Mouse (Mus musculus): Measurements from ENCODE around the gene Tssk6. TPM values are rescaled to one million over a fixed set of nuclear protein-coding genes. Genes with fewer than 3 reads are reported as not detected.
A peak's percentile ranks its signal among the peaks of the same experiment; 100 is the strongest.

Tssk6 gene
- polyA plus RNA-seq, 1 experiment from 2014 or later, result 2.3 TPM

GRCm38 (mm10) chr8:69921141-69921540 is 19.2 kb downstream of the Tssk6 start:
- 84% methylated on average over 2 of the region's 2 CpGs for WGBS
- H3K9me3 ChIP-seq (replicated peaks; ENCODE audit: control insufficient read depth, low read length), result no peaks in the 10 kb centered on the region

GRCm38 (mm10) chr8:69923986-69924385 is 22.0 kb downstream of the Tssk6 start:
- no peak for ATAC-seq (ENCODE audit: insufficient read depth, low FRiP score)
- Histone ChIP-seq H3K27ac (ENCODE audit: low read length) (no peak overlapping the region), H3K4me2 (ENCODE audit: low read depth, low read length) (no peak overlapping the region), H3K4me1 (ENCODE audit: control insufficient read depth, insufficient read depth, low read length) (peaks cover 7% of the 10 kb centered on the region), H3K4me3 (replicated peaks; ENCODE audit: low read length) (no peak overlapping the region), H3K9ac (ENCODE audit: low read length) (no peak overlapping the region), H3K9me3 (replicated peaks; ENCODE audit: control insufficient read depth, low read length) (no peaks in the 10 kb centered on the region), H3K27me3 (ENCODE audit: control insufficient read depth, insufficient read depth, low read length) (no peaks in the 10 kb centered on the region), H3K36me3 (ENCODE audit: control insufficient read depth, insufficient read depth, low read length) (no peaks in the 10 kb centered on the region)
- 52% methylated on average over 1 of the region's 1 CpGs for WGBS

More at GRCm38 (mm10) chr8:69921141-69921540, 19.2 kb downstream of the Tssk6 start:
- H3K27me3 ChIP-seq (ENCODE audit: control insufficient read depth, insufficient read depth, low read length), result no peaks in the 10 kb centered on the region
- no peak for ATAC-seq (ENCODE audit: insufficient read depth, low FRiP score)
- peaks cover 7% of the 10 kb centered on the region for H3K4me1 ChIP-seq (ENCODE audit: control insufficient read depth, insufficient read depth, low read length)
- no peak overlapping the region for H3K4me2 ChIP-seq (ENCODE audit: low read depth, low read length)
- 0 out of 2 replicates have a peak, but pooled peaks cover 2% of the 10 kb centered on the region for H3K36me3 ChIP-seq (ENCODE audit: control insufficient read depth, insufficient read depth, low read length)
- no peak overlapping the region for H3K4me3 ChIP-seq (replicated peaks; ENCODE audit: low read length)
- H3K27ac ChIP-seq (ENCODE audit: low read length), result peak overlapping the region; percentile 36; the same call in 1 of the 2 replicates
- peak overlapping the region; percentile 46; the same call in 1 of the 2 replicates for H3K9ac ChIP-seq (ENCODE audit: low read length)

DNA sequence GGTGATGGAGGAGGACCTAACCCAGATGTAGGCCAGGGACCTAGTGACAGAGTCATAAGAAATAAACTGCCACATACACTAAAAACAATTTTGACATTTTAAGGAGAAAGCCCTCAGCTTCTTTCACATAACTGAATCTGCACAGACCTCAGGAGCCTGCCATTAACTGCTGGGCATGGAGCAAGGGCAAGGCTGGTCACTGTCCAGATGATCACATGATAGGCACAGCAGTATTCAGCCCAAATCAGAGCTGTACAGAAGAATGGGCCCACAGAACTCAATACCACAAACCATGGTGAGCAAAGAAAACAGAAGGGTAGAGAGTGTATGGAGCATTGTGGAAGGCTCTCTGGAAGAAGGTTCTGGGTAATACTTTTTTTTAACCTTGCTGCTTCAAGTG is 24.9 kb downstream of the Tssk6 start:
- H3K4me2 ChIP-seq (ENCODE audit: low read depth, low read length), result no peak overlapping the region
- H3K36me3 ChIP-seq (ENCODE audit: control insufficient read depth, insufficient read depth, low read length), result no peaks in the 10 kb centered on the region
- H3K27ac ChIP-seq (ENCODE audit: low read length), result no peak overlapping the region
- no peak for ATAC-seq (ENCODE audit: insufficient read depth, low FRiP score)
- H3K4me1 ChIP-seq (ENCODE audit: control insufficient read depth, insufficient read depth, low read length), result no peaks in the 10 kb centered on the region
- H3K9me3 ChIP-seq (replicated peaks; ENCODE audit: control insufficient read depth, low read length), result no peaks in the 10 kb centered on the region
- H3K9ac ChIP-seq (ENCODE audit: low read length), result no peak overlapping the region
- H3K4me3 ChIP-seq (replicated peaks; ENCODE audit: low read length), result no peak overlapping the region
- H3K27me3 ChIP-seq (ENCODE audit: control insufficient read depth, insufficient read depth, low read length), result no peaks in the 10 kb centered on the region

- Histone ChIP-seq H3K4me2 (ENCODE audit: low read depth, low read length) (no peak overlapping the region), H3K9ac (ENCODE audit: low read length) (no peak overlapping the region), H3K36me3 (ENCODE audit: control insufficient read depth, insufficient read depth, low read length) (no peaks in the 10 kb centered on the region), H3K4me1 (ENCODE audit: control insufficient read depth, insufficient read depth, low read length) (peaks cover 24% of the 10 kb centered on the region), H3K27me3 (ENCODE audit: control insufficient read depth, insufficient read depth, low read length) (no peaks in the 10 kb centered on the region), H3K4me3 (replicated peaks; ENCODE audit: low read length) (no peak overlapping the region), H3K9me3 (replicated peaks; ENCODE audit: control insufficient read depth, low read length) (no peaks in the 10 kb centered on the region), H3K27ac (ENCODE audit: low read length) (no peak overlapping the region; the same call in 1 of the 2 replicates)
- WGBS, result 65% methylated on average over 2 of the region's 2 CpGs
- ATAC-seq (ENCODE audit: insufficient read depth, low FRiP score), result no peak
Measured at GRCm38 (mm10) chr8:69933811-69934210, 31.8 kb downstream of the Tssk6 start.

- no peak overlapping the region for H3K9ac ChIP-seq (ENCODE audit: low read length)
- H3K27me3 ChIP-seq (ENCODE audit: control insufficient read depth, insufficient read depth, low read length), result no peaks in the 10 kb centered on the region
- no peak overlapping the region for H3K27ac ChIP-seq (ENCODE audit: low read length)
- H3K9me3 ChIP-seq (replicated peaks; ENCODE audit: control insufficient read depth, low read length), result no peaks in the 10 kb centered on the region
- no peak overlapping the region for H3K4me3 ChIP-seq (replicated peaks; ENCODE audit: low read length)
- 82% methylated on average over 5 of the region's 5 CpGs for WGBS
- ATAC-seq (ENCODE audit: insufficient read depth, low FRiP score), result no peak
- no peaks in the 10 kb centered on the region for H3K36me3 ChIP-seq (ENCODE audit: control insufficient read depth, insufficient read depth, low read length)
- H3K4me1 ChIP-seq (ENCODE audit: control insufficient read depth, insufficient read depth, low read length), result peaks cover 24% of the 10 kb centered on the region
- H3K4me2 ChIP-seq (ENCODE audit: low read depth, low read length), result no peak overlapping the region
Measured at GRCm38 (mm10) chr8:69934582-69934981, 32.6 kb downstream of the Tssk6 start.

DNA sequence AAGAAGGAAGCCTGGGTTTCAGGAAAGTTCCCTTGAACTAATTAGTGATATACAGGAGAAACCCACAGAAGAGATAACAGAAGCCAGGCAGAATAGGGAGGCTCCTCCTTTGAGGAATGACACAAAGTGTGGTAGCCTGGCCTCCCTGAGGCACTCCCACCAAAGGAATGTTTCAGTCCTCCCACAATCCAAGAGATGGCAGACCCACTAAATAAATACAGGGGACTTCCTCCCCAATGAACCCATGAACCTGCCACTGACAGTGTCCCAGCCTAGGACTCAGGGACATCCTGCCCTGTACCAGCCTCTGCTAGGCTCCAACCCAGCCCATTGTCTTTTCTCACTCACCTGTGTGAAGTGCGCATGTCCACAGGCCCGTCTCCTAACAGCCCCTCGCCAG is 33.4 kb downstream of the Tssk6 start:
- H3K36me3 ChIP-seq (ENCODE audit: control insufficient read depth, insufficient read depth, low read length), result no peaks in the 10 kb centered on the region

DNA sequence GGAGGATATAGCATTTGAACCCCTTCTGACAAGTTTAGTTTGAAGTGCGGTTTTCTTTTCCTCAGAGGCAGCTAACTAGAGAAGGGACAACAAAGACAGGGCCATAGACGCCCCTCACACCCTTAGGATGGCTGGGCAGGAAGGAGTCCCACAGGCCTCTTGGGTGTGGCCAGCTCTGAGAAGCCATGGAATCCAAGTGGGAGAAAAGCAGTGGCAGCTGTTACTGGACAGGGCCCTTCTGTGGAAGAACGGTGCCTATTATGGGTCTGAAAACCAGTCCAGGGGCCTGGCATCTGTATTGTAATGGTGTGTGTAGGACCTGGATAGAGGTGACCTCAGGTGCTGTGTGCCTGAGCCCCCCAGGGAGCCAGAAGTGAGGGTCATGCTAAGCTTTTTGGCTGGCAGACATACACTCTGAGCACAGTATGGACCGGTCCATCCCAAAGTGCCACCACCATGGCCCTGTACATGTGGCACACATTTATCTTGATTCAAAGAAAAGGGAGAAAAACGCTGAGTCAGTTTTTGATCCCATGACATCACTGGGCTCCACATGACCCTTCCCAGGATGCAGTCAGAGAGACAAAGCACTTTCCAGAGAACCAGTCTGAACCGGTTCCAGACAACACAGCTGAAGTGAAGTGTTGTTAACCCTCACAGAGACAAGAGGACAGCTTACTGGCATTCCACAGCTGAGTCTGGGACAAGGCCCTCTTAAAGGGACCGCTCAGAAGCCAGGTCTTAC is 34.2 kb downstream of the Tssk6 start:
- Histone ChIP-seq H3K4me3 (replicated peaks; ENCODE audit: low read length) (no peak overlapping the region), H3K36me3 (ENCODE audit: control insufficient read depth, insufficient read depth, low read length) (no peaks in the 10 kb centered on the region), H3K9ac (ENCODE audit: low read length) (no peak overlapping the region; the same call in 1 of the 2 replicates), H3K4me2 (ENCODE audit: low read depth, low read length) (no peak overlapping the region), H3K9me3 (replicated peaks; ENCODE audit: control insufficient read depth, low read length) (no peaks in the 10 kb centered on the region), H3K4me1 (ENCODE audit: control insufficient read depth, insufficient read depth, low read length) (peaks cover 33% of the 10 kb centered on the region), H3K27ac (ENCODE audit: low read length) (peak overlapping the region; percentile 84), H3K27me3 (ENCODE audit: control insufficient read depth, insufficient read depth, low read length) (no peaks in the 10 kb centered on the region)
- peak; percentile 81 for ATAC-seq (ENCODE audit: insufficient read depth, low FRiP score)
- WGBS, result 52% methylated on average over 7 of the region's 7 CpGs

More for the DNA sequence above, 33.4 kb downstream of the Tssk6 start:
- peak overlapping the region; percentile 84 for H3K27ac ChIP-seq (ENCODE audit: low read length)
- no peak overlapping the region for H3K9ac ChIP-seq (ENCODE audit: low read length)
- no peak overlapping the region for H3K4me3 ChIP-seq (replicated peaks; ENCODE audit: low read length)
- H3K4me1 ChIP-seq (ENCODE audit: control insufficient read depth, insufficient read depth, low read length), result peaks cover 33% of the 10 kb centered on the region
- 83% methylated on average over 3 of the region's 3 CpGs for WGBS
- H3K4me2 ChIP-seq (ENCODE audit: low read depth, low read length), result no peak overlapping the region
- ATAC-seq (ENCODE audit: insufficient read depth, low FRiP score), result 0 out of 2 replicates have a peak, but pooled peaks have one; percentile 34
- no peaks in the 10 kb centered on the region for H3K27me3 ChIP-seq (ENCODE audit: control insufficient read depth, insufficient read depth, low read length)
- H3K9me3 ChIP-seq (replicated peaks; ENCODE audit: control insufficient read depth, low read length), result no peaks in the 10 kb centered on the region

- Histone ChIP-seq H3K9me3 (replicated peaks; ENCODE audit: control insufficient read depth, low read length) (no peaks in the 10 kb centered on the region), H3K27ac (ENCODE audit: low read length) (no peak overlapping the region), H3K27me3 (ENCODE audit: control insufficient read depth, insufficient read depth, low read length) (no peaks in the 10 kb centered on the region), H3K4me3 (replicated peaks; ENCODE audit: low read length) (no peak overlapping the region), H3K36me3 (ENCODE audit: control insufficient read depth, insufficient read depth, low read length) (no peaks in the 10 kb centered on the region), H3K4me1 (ENCODE audit: control insufficient read depth, insufficient read depth, low read length) (peaks cover 33% of the 10 kb centered on the region), H3K9ac (ENCODE audit: low read length) (no peak overlapping the region), H3K4me2 (ENCODE audit: low read depth, low read length) (no peak overlapping the region)
- ATAC-seq (ENCODE audit: insufficient read depth, low FRiP score), result no peak
- WGBS, result 77% methylated on average over 3 of the region's 3 CpGs
Measured at GRCm38 (mm10) chr8:69937466-69937865, 35.5 kb downstream of the Tssk6 start.

GRCm38 (mm10) chr8:69938245-69938982 is 36.4 kb downstream of the Tssk6 start:
- no peak overlapping the region for H3K4me3 ChIP-seq (replicated peaks; ENCODE audit: low read length)
- no peak for ATAC-seq (ENCODE audit: insufficient read depth, low FRiP score)

More at GRCm38 (mm10) chr8:69938245-69938982, 36.4 kb downstream of the Tssk6 start:
- H3K4me2 ChIP-seq (ENCODE audit: low read depth, low read length), result no peak overlapping the region
- H3K4me1 ChIP-seq (ENCODE audit: control insufficient read depth, insufficient read depth, low read length), result peaks cover 33% of the 10 kb centered on the region
- H3K27ac ChIP-seq (ENCODE audit: low read length), result 0 out of 2 replicates have a peak overlapping the region, but pooled peaks have one; percentile 21
- no peaks in the 10 kb centered on the region for H3K27me3 ChIP-seq (ENCODE audit: control insufficient read depth, insufficient read depth, low read length)
- H3K9me3 ChIP-seq (replicated peaks; ENCODE audit: control insufficient read depth, low read length), result no peaks in the 10 kb centered on the region
- WGBS, result 63% methylated on average over 6 of the region's 6 CpGs
- no peak overlapping the region for H3K9ac ChIP-seq (ENCODE audit: low read length)
- no peaks in the 10 kb centered on the region for H3K36me3 ChIP-seq (ENCODE audit: control insufficient read depth, insufficient read depth, low read length)

Data from stomach, embryonic 16.5 days (tissue).